Mouse (Mus musculus) myocyte (in vitro differentiated cells): Measurements from ENCODE around the gene Ak1.

Experiments
- CEBPB ChIP-seq: IDR thresholded peaks from 2 replicates; pipeline ENCODE4 v1.6.1; 2011; ENCODE audit warnings: mild to moderate bottlenecking, moderate library complexity; ENCODE audit not compliant: poor library complexity, insufficient read depth, severe bottlenecking
- MYOD1 ChIP-seq, 3 experiments: IDR thresholded peaks; one replicate each; pipeline ENCODE4 v1.6.1; 2011; ENCODE audit warnings: control low read depth in 2 of 3, low read depth in 2 of 3, mild to moderate bottlenecking in 2 of 3, moderate library complexity in 1 of 3; ENCODE audit not compliant: insufficient read length in 2 of 3, control insufficient read depth in 1 of 3
- POLR2A ChIP-seq: IDR thresholded peaks from one replicate; pipeline ENCODE4 v1.6.1; 2011; ENCODE audit warnings: low read depth, mild to moderate bottlenecking, control low read depth, moderate library complexity; ENCODE audit not compliant: insufficient read length
- POLR2AphosphoS2 ChIP-seq: IDR thresholded peaks from one replicate; pipeline ENCODE4 v1.6.1; 2011; ENCODE audit warnings: low read depth, control low read depth; ENCODE audit not compliant: insufficient read length

DNA sequence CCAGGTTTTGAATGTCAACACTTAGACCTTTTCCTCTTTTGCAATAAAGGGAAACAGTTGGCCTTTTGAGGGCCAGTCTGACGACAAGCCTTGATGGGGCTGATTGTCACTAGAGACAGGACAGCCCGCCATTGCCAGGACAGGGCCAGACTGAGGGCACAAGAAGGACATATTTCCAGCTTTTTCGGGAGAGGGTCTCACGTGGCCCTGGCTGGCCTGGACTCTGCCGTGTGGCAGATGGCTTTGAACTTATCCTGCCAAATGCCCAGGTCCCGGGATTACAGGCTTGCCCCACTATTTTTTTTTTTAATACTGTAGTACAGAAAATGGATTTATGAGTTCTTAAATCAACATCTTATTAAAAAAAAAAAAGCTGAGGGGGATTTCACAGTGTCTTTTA lies 30.3 kb upstream of the Ak1 start:
- TF ChIP-seq POLR2AphosphoS2, result no peak
- no peak for TF ChIP-seq POLR2A
- TF ChIP-seq CEBPB, result no peak
- TF ChIP-seq MYOD1 (IDR thresholded peaks at IDR 0.05; ENCODE audit: control insufficient read depth in 1 of 3, insufficient read length in 2 of 3, low read depth in 2 of 3), result no peak
